Mouse (Mus musculus): Measurements from ENCODE around the gene Uggt1. TPM values are rescaled to one million over a fixed set of nuclear protein-coding genes. Genes with fewer than 3 reads are reported as not detected.

Uggt1 gene
- total RNA-seq, 2 experiments from 2014 or later, result 29.2 to 31.2 TPM

Small RNA genes within 50 kb of the gene (microRNA-seq; reads per million reads assigned to microRNA genes)
- gene Mir6897 (ENCODE audit: borderline number of aligned reads in 2 of 2), result 1.4 to 3.4 reads per million in 2 experiments

Other genes with a start within 250 kb of the Uggt1 start
- gene Hs6st1, start 176.3 kb downstream of the Uggt1 start, total RNA-seq (2021), result 10 to 100 TPM; 21.3 to 23.1 TPM
- gene Neurl3, start 30.0 kb upstream of the Uggt1 start, total RNA-seq (2021), result 1 to 10 TPM; 3.6 to 3.9 TPM
- gene Arid5a, start 63.0 kb upstream of the Uggt1 start, total RNA-seq (2021), result 10 to 100 TPM; 10.4 to 15.1 TPM
- gene Kansl3, start 124.5 kb upstream of the Uggt1 start, total RNA-seq (2021), result 10 to 100 TPM; 58.7 to 63.6 TPM
- gene Fer1l5, start 127.6 kb upstream of the Uggt1 start, total RNA-seq (2021), result not detected
- gene Lman2l, start 200.6 kb upstream of the Uggt1 start, total RNA-seq (2021), result 10 to 100 TPM; 21.6 to 28.0 TPM
- gene Cnnm4, start 226.9 kb upstream of the Uggt1 start, total RNA-seq (2021), result 1 to 10 TPM; 3.8 to 4.5 TPM